Mouse (Mus musculus) spleen, adult 2 months (tissue): ENCODE data around the gene Ror1.

Source experiments
- CTCF ChIP-seq: fragments of 200-500 bp; IDR thresholded peaks from 2 replicates; pipeline ENCODE4 v1.5.1; 2011; ENCODE audit warnings: mild to moderate bottlenecking, inconsistent platforms; ENCODE audit not compliant: insufficient read depth, insufficient read length, insufficient replicate concordance; ENCODE audit errors: extremely low read depth
- POLR2A ChIP-seq: fragments of 200-500 bp; IDR thresholded peaks from 2 replicates; pipeline ENCODE4 v1.6.1; 2011; ENCODE audit warnings: low read depth, low read length, inconsistent platforms

DNA sequence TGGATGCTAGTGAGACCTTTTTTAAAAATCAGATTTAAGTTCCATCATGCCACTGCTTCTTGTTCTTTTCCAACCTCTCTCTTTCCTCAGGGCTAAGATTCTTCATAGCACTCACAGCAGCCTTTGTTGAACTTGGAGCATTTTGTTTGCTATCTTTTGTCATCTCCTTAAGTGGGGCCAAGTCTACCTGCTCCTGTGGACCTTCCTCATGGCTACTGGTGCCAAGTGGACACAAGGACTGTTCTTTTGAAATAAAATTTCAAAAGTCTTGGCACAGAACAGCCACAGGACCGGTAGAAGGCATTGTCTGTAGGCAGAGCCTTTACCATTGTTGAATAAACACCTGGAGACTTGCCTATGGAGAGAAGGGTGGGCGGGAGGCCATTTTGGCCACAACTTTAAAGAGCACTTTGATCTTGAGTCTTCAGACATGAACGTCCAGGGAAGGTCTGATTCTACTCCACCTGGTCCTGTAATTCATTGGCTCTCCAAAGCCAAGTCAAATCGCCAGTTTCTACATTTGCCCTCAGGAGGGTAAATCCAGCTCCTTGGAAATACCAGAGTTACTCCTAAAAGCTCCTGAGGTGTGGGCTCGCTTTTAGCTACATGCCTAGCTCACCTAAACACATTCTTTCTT is 195.5 kb downstream of the Ror1 start:
- no peak for TF ChIP-seq CTCF
- TF ChIP-seq POLR2A: no peak
